Mouse (Mus musculus): ENCODE measurements around the gene Hipk3.

Hipk3 gene

DNA sequence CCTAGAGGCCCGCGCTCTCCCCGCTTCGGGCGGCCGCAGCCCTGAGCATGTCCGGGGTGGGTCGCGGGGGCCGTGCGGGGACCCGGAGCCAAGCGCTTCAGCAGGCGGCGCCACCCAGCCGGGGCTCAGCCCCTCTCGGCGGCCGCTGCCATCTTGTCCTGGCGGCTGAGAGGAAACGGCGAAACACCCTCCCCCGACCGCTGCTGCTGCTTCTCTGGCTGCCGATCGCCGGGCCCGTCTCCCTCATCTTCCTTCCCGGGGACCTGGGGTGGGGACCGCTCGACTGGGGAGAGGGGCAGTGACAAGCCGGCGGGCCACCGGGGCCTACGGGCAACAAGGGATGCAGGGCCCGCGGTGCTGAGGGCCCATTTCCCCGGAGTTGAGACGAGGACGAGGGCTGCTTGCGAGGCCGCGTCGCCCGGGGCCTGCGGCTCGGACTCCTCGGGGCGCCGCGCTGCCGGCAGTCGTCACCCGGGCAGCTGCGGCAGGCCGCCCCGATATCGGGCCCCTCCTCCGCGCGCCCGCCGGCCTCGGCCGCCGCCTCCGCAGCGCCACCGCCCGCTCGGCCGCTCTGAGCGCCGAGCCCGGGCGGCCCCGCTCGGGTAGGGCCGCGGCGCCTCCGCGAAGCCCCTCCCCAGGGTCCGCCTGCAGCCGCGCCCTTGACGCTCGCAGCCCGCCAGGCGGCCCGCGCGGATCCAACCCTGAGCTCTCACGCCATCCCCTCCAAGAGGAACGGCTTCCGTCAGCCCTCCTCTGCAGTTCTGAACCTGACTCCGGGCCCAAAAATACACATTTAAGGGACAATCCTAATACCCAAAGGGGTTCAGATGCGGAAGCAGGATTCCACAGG is at the start of gene Hipk3:
Hipk3 (minus strand) TSS at position 496 of the 850 bp plus-strand sequence.
- peak; percentile 86 for DNase-seq (ENCODE audit: low read depth, low spot score)

DNA sequence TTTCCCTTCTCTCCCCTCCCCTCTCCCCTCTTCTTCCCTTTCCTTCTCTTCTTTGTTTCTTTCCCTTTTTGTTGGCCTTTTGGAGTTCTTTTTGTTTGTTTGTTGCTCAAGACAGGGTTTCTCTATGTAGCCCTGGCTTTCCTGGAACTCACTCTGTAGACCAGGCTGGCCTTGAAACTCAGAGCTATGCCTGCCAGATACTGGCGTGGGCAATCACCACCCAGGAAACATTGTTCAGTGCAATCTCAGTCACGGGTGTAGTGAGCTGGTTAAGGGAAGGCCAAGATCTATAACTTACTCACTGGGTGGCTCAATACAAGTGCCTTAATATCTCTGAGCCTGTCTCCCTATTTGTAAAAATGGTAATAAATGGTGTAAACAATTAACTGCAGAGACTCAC is 46.0 kb upstream of the Hipk3 start:
- DNase-seq (ENCODE audit: low read depth, low spot score): no peak

DNA sequence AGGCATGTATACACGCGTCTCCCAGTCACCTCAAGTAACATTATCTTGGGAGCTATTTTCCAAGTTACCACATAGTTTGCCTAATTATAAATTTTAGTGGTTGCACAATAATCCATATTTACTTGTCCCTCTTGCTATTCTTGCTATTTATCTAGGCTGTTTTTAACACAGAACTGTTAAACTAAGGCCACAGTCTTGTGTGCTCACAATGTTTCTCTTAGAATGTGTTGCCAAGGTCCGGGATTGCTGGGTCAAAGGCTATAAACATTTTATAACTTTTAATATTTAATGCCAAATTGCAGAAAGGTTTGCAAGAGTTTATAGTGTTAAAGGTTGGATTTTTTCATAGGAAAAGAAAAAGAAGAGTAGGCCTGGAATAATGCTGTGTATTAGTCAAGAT is 40.5 kb upstream of the Hipk3 start:
- DNase-seq (ENCODE audit: low read depth, low spot score): no peak

DNA sequence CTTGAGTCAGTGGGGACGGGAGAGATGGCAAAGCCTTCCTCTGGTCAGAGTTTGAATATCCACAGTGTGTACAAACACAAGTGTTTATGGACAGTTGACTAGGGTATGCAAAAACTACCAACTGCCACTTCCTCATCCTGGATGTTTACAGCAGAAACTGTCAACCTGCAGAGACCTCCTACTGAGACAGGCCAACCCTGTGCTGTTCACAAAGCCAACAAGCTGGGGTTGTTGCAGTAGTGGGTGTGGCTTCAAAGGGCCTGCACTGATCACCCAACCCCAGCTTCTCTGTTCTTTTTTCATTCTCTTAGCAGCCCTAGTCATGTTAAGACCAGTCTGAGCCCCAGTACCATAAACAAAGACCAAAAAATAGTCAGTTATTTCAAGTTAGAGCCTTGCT is 38.3 kb upstream of the Hipk3 start:
- peak; percentile 68 for DNase-seq (ENCODE audit: low read depth, low spot score)

DNA sequence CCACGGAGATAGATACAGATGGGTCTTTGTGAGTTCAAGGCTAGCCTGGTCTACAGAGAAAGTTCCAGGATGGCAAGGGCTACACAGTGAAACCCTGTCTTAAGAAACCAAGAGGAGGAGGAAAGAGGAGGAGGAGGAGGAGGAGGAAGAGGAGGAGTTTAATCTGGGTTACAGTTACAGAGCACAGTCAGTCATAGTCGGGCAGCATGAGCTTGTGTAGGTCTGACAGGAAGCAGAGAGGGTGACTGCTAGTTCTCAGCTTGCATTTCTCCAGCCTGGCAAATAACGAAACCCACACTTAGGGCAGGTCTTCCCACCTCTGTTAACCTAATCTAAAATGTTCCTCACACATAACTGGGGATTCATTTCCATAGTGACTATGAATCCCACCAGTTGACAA is 32.3 kb upstream of the Hipk3 start:
- DNase-seq (ENCODE audit: low read depth, low spot score): no peak

DNA sequence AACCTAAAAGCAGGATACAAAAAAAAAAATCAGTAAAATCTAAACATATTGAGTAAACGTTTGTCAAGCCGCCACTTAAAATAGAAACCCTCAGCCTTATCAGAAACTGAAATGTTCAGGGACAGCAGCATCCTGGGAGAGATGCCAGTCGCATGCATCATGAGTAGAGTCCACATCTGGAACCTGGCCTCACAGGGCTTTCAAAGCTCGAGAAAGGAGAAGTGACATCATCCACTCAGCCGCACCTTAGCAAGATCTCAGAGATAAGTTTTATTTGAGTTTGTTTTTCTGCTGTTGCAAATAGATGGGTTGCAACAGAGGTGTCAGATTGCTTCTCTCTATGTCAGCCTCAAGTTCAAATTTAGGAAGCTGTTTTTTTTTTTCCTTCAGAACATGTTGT is 31.3 kb upstream of the Hipk3 start:
- no peak for DNase-seq (ENCODE audit: low read depth, low spot score)

DNA sequence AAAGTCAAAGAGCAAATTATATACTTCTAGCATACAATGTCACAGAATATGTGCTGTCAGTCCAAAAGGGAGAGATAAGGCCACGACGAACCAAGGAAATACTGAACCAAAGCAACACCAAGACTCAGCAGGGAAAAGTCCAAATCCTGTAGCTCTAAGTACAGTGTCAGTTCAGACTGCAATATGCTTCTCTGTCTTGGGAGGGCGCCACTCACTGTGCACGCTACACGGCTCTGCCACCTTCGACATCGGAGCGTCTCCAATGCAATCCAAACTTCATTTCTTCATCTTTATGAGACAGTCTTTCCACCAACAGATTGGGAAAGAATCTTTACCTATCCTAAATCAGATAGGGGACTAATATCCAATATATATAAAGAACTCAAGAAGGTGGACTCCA is 17.4 kb upstream of the Hipk3 start:
- DNase-seq (ENCODE audit: low read depth, low spot score): peak; percentile 43

DNA sequence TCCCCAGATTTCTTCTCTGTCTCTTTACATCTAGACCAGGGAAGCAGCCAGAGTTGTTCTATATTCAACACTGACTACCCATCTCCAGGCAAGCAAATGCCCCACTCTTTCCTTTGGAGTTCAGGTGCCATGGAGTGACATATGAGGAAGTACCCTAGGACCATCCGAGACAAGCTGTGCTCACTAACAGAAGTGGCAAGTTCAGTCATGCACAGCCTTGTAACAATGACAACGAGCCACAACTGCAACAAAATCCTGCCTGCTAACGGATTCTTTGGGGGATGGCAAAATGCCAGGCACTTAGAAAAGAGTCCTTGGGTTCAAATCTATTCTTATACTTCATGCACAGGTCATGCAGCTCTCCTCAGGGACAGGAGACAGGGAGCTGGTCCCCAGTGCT is 8.1 kb upstream of the Hipk3 start:
- DNase-seq (ENCODE audit: low read depth, low spot score): no peak

DNA sequence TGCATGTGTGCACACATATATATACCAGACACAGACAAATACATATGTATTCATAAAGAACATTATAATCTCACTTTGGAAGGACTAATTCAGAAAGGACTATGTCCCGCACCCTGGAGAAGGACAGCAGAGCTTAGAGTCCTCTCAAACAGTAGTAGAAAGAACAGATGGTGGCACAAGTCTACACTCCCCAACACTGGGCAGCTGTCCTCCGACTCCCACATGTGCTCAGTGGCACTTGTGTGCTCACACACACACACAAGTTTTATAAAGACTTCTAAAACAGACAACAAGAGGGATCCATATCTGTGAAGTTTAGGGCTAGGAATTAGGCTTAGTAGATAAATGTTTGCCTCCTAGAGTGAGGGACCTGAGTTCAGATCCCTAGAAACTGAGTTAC is 6.8 kb upstream of the Hipk3 start:
- DNase-seq (ENCODE audit: low read depth, low spot score): no peak

DNA sequence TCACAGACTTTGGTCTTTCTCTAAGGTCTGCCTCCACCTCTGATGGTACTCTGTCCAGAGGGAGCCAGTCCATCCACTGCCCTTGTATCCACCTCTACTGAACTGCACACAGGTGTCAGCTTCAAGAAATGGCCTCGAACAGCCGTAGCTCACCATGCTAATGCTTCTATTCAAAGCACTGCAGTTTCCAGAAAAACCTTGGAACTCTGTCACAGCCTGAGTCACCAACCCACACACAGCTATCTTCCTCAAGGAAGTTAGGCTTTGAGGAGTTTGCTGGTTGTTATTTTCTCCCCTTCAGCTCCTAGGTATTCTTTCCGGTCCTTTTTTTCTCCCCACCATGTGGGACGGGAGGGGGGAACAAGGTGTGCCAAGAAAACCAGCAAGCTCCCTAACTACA is 3.5 kb upstream of the Hipk3 start:
- no peak for DNase-seq (ENCODE audit: low read depth, low spot score)

DNA sequence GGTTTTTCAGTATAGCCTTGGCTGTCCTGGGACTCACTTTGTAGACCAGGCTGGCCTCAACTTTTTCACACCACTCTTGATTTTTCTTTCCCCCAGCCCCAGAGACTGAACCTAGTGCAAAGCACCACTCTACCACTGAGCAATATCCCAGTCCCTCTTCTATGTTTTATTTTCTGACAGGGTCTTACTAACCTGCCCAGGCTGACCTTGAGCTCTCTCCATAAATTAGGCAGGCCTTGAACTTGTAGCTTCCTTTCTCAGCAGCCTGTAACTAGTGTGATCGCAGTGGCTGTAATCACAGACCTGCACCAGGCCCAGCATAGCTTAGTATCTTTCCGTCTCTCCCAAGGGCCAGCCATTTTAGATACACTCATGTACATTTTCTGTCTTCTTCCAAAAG is 3.0 kb upstream of the Hipk3 start:
- DNase-seq (ENCODE audit: low read depth, low spot score): no peak

DNA sequence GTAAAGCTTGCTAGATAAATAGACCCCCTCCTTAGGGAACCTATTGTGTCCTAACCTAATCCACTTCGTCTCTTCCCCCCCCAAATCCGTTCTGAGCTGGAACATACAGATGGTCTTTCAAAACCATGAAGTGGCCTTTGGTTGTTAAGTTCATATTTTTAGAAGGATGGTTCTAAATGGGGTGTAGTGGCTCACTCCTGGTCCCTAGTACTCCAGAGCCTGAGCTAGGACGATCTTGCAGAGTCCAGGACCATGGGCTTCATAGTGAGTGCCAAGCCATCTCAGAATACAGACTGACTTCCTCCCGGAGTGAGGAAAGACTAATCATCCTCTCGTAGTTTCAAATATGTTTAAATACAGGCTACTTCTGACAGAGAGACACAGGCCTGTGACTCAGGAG is 2.0 kb upstream of the Hipk3 start:
- DNase-seq (ENCODE audit: low read depth, low spot score): no peak

DNA sequence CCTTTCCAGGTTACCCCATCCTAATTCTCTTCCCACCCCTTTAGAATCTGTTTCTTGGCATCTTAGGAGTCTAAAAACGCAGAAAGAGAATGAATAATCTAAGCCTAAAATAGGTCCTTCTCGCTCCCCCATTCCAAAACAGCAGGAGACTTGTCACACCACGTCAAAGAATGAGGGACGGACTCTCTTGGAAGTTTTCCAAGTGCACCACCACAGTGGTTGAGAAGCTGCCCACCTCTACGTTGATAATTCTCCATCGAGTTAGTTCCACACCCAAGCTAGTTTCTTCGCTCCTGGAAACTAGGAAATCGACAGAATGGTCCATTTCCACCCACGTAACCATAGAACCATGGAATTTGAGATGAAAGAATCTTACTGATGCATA is 547 bp upstream of the Hipk3 start:
- DNase-seq (ENCODE audit: low read depth, low spot score): no peak

DNA sequence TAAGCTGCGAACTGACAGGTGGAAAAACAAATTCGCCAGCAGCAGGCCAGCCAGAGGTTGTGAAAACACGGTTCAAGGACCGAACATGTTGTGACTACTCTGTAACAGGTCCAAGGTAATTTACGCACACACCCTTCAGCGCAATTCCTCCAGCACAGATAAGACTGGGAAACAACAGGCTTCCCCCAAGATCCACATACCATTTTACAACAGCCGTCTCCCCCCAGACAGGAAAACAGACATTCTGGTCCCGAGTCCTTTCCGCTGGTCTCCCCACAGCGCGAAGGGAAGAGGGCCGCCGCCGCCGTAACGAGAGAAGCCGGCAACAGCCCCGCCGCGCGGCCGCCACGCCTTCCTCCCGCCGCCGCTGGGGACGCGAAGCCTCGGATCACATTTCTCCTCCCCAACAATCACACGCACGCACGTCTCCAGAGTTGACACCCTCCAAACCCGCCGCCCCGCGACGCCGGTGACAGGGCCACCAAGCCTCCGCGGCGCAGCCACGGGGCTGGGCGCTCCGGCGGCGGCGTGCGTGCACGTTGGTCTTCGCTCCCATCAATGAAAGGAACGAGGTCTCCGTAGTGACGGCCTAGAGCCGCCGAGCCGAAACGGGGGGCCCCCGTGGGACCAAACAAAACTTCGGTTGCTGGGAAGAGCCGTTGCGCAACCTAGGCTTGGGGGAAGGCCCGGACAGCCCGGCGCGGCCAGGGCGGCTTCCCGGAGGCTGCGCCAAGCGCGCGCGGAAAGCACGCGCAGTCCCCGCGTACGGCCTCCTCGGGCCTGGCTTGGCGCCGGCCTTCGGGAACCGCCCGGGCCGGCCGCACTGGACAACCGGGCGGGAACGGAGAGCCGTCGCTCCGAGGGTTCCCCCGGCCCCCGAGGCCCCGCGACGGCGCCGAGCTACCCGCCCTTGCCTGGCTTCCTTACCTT is 960 bp downstream of the Hipk3 start:
- peak; percentile 88 for DNase-seq (ENCODE audit: low read depth, low spot score)

DNA sequence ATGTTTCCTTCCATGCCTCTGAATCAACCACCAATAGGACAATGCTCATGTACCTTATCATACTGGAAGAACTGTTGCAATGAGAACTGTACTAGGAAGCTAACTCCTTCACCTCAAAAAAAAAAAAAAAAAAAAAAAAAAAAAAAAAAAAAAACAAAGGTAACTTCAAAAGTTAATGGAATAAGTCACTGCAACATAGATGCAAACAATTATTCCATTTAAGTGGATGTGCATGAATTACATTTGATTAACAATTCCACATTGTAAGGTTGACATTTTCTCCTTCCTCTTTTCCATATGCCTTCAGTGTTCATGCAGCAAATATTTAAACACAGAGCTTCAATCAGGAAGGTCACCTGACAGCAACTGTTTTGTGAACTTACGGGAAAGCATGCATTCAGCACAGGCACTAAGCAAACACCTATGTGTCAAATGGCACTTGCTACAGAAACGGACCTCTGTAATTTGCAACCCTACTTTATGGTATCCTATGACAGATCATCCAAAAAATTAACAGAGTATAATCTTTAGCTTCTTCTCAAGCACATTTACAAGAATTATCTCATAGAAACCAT is 2.9 kb downstream of the Hipk3 start:
- DNase-seq (ENCODE audit: low read depth, low spot score): no peak

DNA sequence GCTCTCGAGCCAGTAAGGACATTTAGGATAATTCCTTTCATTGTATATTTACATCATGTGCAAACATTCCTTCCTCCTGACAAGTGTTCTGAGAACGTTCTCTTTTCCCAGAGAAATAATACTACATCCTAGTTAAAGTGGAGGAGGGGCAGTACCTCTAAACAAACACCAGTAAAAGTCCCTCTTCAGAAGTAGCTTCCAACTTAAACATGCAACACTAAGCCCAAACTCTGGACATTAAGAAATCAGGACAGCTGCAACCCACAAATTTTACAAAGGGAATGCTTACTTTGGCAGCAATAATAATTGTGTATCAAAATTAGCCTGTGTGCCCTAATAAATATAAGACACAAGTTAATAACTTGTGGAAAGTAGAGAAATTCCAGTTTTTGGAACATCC is 3.5 kb downstream of the Hipk3 start:
- DNase-seq (ENCODE audit: low read depth, low spot score): no peak

DNA sequence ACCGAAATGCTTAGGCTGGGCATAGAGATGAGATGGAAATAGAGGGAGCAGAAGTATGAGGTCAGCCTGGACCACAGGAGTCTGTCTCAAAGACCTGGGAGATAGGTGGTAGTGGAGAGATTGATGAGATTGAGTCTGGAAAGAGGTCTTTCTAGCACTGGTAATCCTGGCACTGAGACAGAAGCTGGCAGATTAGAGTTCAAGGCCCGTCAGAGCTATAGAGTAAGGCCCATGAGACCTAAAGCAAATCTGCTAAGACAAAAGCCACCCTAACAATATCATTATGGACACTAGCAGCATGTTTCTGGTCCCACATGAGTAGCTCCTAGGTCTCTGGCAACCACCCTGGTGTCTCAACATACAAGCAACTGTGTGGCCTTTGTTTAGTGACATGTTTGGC is 4.4 kb downstream of the Hipk3 start:
- no peak for DNase-seq (ENCODE audit: low read depth, low spot score)

DNA sequence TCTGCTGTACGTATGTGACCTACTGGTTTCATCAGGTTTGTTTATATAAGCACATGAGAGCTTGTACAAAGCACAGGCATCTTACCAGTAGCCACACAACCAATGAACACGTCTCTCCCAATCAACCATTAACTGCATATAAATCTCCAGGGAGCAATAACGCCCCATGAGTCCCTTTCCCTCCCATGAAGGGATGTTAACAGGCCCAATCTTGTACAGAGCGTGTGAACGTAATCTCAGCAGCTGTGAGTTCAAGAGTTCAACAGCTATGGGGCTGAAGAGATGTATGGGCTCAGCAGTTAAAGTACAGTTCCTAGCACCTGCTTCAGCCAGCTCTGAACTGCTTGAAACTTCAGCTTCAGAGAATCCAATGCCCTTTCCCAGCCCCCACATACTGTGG is 9.8 kb downstream of the Hipk3 start:
- no peak for DNase-seq (ENCODE audit: low read depth, low spot score)

DNA sequence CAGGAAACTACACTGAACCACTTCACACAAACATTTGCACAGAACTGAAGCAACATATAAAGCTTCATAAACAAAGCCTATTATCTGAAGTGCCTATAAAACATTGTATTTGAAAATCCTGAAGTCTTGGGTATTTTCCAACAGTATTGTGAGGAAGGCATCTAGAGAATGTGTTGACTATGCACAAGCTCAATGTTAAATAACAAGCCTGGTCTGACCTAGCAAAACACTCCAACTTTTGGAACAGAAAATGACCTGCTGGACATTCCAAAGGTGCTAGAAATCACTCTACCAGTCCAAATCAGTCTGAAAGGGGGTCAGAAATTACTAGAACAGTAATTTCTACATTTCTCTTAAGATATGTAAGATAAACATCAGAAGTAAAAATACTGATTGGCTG is 12.1 kb downstream of the Hipk3 start:
- DNase-seq (ENCODE audit: low read depth, low spot score): no peak

DNA sequence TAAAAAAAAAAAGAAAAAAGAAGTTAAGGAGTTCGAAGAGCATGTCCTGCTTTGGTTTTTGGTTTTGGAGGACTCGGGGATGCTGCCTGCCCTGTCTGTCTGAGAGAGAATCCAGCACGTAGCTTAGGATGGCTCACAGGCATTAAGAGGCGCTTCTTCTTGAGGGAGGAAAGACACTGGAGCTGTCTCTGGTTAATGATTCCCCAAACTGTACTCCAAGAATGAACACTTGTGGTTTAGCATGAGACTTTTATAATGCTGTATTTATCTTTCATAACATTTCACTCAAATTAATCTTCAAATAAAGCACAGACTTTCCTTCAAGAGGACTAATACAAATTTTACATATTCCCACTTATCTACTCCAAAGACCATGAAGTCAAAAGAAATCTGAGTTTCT is 15.2 kb downstream of the Hipk3 start:
- DNase-seq (ENCODE audit: low read depth, low spot score): no peak

DNA sequence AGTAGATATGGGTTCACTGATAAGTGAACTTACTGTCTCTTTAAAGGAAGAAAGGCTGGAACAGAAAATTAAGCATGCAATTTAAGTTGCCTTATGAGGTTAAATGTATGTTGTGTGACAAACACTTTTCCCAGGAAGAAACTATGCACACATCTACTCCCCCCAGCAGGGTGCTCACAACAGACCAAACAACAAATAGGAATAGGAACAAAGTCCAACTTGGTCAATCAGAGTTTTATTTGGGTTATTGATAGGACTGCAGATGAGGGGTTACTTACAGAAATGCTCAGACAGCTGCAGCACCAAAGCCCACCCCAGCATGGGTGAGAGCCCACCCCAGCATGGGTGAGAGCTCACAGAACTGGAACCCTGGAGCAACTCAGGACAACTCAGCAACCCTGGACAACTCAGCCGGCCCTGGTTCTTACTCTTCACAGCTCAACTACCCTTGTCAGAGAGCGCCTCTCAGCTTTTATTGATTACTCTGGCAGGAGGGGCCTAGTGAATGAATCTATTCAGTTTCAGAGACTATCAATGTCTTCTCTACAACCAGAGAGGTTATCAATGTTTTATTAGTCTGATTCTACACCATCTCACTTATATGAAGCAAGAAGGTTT is 16.7 kb downstream of the Hipk3 start:
- no peak for DNase-seq (ENCODE audit: low read depth, low spot score)

DNA sequence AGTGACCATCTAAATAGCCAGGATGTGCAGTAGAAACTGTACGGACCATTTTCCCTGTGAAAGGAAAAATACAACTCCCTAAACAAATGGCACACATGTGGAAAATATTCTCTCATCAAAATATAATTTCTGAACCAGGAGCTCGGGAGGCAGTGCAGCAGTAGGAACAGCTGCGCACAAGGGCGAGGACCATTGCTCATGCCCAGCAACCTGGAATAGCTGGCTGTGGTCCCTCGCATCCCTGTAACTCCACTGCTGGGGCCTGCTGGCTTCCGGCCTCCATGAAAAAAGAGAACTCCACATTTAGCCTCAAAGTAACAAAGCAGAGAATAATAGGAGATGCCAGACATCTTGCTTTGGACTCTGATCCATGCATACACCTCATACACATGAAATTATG is 22.2 kb downstream of the Hipk3 start:
- DNase-seq (ENCODE audit: low read depth, low spot score): no peak
